In the genomic region with DNA sequence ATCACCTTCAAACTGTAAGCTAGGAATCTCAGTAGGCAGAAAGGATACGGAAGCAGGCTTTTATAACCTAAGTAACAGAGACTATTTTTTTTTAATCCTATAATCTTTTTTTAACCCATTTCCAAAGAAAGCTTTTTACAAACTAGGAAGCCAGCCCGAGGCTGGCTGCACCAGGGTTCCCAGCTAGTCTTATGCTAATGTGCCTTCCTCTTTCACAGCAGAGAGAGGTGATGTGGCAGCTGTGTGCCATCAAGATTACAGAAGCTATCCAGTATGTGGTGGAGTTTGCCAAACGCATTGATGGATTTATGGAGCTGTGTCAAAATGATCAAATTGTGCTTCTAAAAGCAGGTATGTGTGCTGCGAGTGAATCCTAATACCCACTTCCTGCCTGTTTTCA, we compare ENCODE assay signal across 13 mouse cellular contexts.
"Had no signal": no experiment of that assay in that cellular context is flagged by ENCODE, and none has a peak within 500 bp of the region (broad histone marks: within the 10 kb centered on the region; RNA-seq: fewer than 3 reads in every experiment).

No protein-coding gene starts in this region.

- DNase-seq: kidney, adult 8-10 months; kidney, postnatal 25 days; lung, embryonic 14.5 days; lung, postnatal 10 days; lung, postnatal 4 days; right cerebral cortex, postnatal 4 days; spleen, adult 18-20 months; thymus, adult 2 months; thymus, postnatal 25 days had no signal

- H3K27ac ChIP-seq: limb, embryonic 10.5 days; liver, embryonic 12.5 days; neural tube, embryonic 15.5 days had no signal

- ATAC-seq: liver, embryonic 12.5 days had no signal

- H3K4me3 ChIP-seq: limb, embryonic 10.5 days; liver, embryonic 12.5 days; myocyte; neural tube, embryonic 15.5 days had no signal
